Mouse (Mus musculus): Measurements from ENCODE around the gene Suclg2. TPM values are rescaled to one million over a fixed set of nuclear protein-coding genes. Genes with fewer than 3 reads are reported as not detected.
A peak's percentile ranks its signal among the peaks of the same experiment; 100 is the strongest.

The Suclg2 gene
- polyA plus RNA-seq, 1 experiment from 2014 or later: 38.1 TPM

DNA sequence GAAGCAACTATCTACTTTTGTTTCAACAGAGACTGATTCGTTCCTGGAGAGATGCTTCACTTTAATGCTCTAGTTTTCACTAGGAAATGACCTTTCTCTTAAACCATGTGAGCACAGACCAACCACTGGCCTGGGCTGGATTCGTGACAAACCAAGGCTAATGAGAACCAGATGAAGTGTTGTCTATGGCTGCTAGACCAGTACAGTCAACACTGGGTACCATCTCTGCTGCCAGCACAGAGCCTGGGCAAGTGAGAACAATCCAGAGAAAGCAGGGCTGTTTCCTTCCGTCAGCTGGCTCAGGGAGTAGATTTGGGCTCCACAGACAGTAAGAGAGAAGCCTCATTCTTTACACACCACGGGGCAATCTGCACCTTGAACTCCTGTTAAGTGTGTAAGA lies 143.1 kb downstream of the Suclg2 start:
- WGBS: 36% methylated on average over 4 of the region's 4 CpGs
- no peak overlapping the region for H3K4me2 ChIP-seq (replicated peaks; ENCODE audit: low read depth, low read length)
- H3K36me3 ChIP-seq (ENCODE audit: control insufficient read depth, insufficient read depth, low read length): no peaks in the 10 kb centered on the region
- ATAC-seq (ENCODE audit: low FRiP score) (no peak), DNase-seq (ENCODE audit: low spot score) (no peak)
- no peak overlapping the region for H3K4me3 ChIP-seq (ENCODE audit: low read depth, low read length)
- no peak overlapping the region for H3K9ac ChIP-seq (ENCODE audit: low read depth, low read length)
- no peaks in the 10 kb centered on the region for H3K27me3 ChIP-seq (ENCODE audit: control insufficient read depth, insufficient read depth, low read length)
- no peaks in the 10 kb centered on the region; the same call in 1 of the 2 replicates for H3K4me1 ChIP-seq (replicated peaks; ENCODE audit: control insufficient read depth, insufficient read depth, low read length)
- H3K27ac ChIP-seq (ENCODE audit: low read depth, low read length): no peak overlapping the region
- no peaks in the 10 kb centered on the region for H3K9me3 ChIP-seq (ENCODE audit: control insufficient read depth, low read length)

DNA sequence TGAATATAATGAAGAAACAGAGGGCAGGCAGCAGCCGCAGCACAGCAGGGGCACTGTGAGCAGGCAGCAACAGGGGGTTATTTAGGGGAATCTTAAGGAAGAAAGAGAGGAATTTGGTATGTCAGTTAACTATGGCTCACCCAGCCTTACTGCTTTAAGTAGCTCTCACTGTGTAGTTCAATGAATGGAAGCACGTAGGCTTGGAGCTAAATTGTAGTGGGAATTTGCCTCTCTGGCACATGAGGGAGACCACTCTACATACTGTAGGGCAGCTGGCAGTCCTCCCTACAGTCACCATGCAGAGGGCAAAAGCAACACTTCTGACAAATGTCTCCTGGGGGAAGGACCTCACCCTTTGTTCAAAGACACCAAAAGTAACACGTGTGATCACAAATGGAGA lies 143.7 kb downstream of the Suclg2 start:
- Histone ChIP-seq H3K36me3 (ENCODE audit: control insufficient read depth, insufficient read depth, low read length) (no peaks in the 10 kb centered on the region), H3K27me3 (ENCODE audit: control insufficient read depth, insufficient read depth, low read length) (no peaks in the 10 kb centered on the region), H3K4me1 (replicated peaks; ENCODE audit: control insufficient read depth, insufficient read depth, low read length) (no peaks in the 10 kb centered on the region; the same call in 1 of the 2 replicates), H3K4me2 (replicated peaks; ENCODE audit: low read depth, low read length) (no peak overlapping the region), H3K9me3 (ENCODE audit: control insufficient read depth, low read length) (no peaks in the 10 kb centered on the region), H3K27ac (ENCODE audit: low read depth, low read length) (no peak overlapping the region), H3K4me3 (ENCODE audit: low read depth, low read length) (no peak overlapping the region), H3K9ac (ENCODE audit: low read depth, low read length) (no peak overlapping the region)
- peak; percentile 25 for DNase-seq (ENCODE audit: low spot score)
- peak; percentile 79 for ATAC-seq (ENCODE audit: low FRiP score)
- WGBS: 15% methylated on average over 3 of the region's 3 CpGs

DNA sequence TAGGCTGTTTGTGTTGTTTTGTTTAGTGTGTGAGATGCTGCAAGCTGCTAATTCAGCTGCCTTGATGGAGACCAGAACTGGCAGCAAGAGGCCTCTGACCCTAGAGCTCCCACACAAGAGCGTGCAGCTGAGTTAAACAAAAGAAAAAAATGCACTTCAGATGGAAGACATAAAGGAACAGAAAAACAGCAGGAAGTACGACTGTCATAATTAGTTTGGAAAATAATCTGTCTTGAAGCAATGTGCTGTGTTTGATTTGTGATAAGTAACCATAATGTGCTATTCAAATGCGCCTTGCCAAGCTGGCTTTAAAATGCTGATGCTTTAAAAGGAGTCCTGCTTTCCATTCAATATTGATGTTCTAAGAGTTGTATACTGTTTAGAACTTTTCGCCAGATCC lies 144.2 kb downstream of the Suclg2 start:
- Histone ChIP-seq H3K9ac (ENCODE audit: low read depth, low read length) (no peak overlapping the region), H3K27ac (ENCODE audit: low read depth, low read length) (no peak overlapping the region), H3K4me1 (replicated peaks; ENCODE audit: control insufficient read depth, insufficient read depth, low read length) (no peaks in the 10 kb centered on the region; the same call in 1 of the 2 replicates), H3K4me2 (replicated peaks; ENCODE audit: low read depth, low read length) (no peak overlapping the region), H3K4me3 (ENCODE audit: low read depth, low read length) (no peak overlapping the region), H3K9me3 (ENCODE audit: control insufficient read depth, low read length) (no peaks in the 10 kb centered on the region), H3K27me3 (ENCODE audit: control insufficient read depth, insufficient read depth, low read length) (no peaks in the 10 kb centered on the region), H3K36me3 (ENCODE audit: control insufficient read depth, insufficient read depth, low read length) (no peaks in the 10 kb centered on the region)
- ATAC-seq (ENCODE audit: low FRiP score) (no peak), DNase-seq (ENCODE audit: low spot score) (peak; percentile 34)
- WGBS: 28% methylated on average over 4 of the region's 4 CpGs

DNA sequence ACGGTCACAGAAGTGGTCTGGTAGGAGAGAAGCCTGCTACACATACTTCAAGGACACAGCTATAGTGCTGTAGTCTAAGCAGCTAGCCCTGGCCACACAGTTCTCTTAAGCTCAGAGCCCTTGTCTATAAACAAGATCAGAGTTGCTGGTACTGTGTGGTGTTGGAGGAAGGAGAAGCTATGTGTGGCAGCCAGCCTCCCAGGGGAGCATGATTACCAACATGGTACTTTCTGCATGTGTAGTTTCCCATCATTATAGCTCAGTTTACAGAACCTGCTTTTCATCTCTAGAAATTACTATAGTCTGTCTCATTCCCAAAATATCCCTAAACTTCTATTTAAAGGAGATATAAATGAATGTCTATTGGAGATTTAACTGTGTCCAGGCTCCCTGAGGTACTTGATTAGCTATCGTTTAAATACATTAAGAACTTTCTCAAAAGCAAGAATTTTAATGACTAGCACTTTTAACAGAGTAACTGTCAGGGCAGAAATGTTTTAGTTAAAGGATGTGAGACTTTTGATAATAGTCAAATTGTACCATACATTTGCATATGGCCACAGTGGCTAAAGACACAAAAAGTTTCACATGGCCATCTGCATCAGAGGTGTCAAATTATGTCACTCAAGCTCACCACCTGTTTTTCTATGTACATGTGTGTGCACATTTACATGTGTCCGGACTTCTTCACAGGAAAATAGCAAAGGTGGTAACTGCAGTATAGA lies 145.4 kb downstream of the Suclg2 start:
- H3K27me3 ChIP-seq (ENCODE audit: control insufficient read depth, insufficient read depth, low read length): no peaks in the 10 kb centered on the region
- no peak overlapping the region for H3K27ac ChIP-seq (ENCODE audit: low read depth, low read length)
- H3K36me3 ChIP-seq (ENCODE audit: control insufficient read depth, insufficient read depth, low read length): no peaks in the 10 kb centered on the region
- H3K4me3 ChIP-seq (ENCODE audit: low read depth, low read length): no peak overlapping the region
- H3K4me2 ChIP-seq (replicated peaks; ENCODE audit: low read depth, low read length): no peak overlapping the region
- no peaks in the 10 kb centered on the region; the same call in 1 of the 2 replicates for H3K4me1 ChIP-seq (replicated peaks; ENCODE audit: control insufficient read depth, insufficient read depth, low read length)
- WGBS: 88% methylated on average over 3 of the region's 3 CpGs
- DNase-seq (ENCODE audit: low spot score) (no peak), ATAC-seq (ENCODE audit: low FRiP score) (no peak)
- no peak overlapping the region for H3K9ac ChIP-seq (ENCODE audit: low read depth, low read length)
- H3K9me3 ChIP-seq (ENCODE audit: control insufficient read depth, low read length): no peaks in the 10 kb centered on the region

DNA sequence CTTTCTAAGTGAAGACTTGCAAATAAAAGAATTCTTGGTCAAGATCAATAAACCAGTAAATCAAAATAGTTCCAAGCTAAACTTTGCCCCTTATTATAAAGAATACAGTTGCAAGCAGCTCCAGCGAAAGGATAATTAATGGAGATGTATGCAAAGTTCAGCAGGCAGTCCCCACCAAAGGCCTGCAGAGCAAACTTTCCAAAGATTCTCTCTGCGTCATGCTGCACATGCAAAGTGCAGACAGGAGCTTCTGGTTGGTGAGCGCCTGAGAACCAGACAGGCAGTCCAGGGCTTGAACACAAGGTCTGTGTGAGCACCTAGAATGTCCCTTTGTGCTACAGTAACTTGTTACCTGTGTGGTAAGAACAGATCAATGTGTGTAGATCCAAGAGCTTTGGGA lies 147.0 kb downstream of the Suclg2 start:
- Histone ChIP-seq H3K4me3 (ENCODE audit: low read depth, low read length) (no peak overlapping the region), H3K36me3 (ENCODE audit: control insufficient read depth, insufficient read depth, low read length) (no peaks in the 10 kb centered on the region), H3K27me3 (ENCODE audit: control insufficient read depth, insufficient read depth, low read length) (no peaks in the 10 kb centered on the region), H3K4me1 (replicated peaks; ENCODE audit: control insufficient read depth, insufficient read depth, low read length) (no peaks in the 10 kb centered on the region; the same call in 1 of the 2 replicates), H3K9me3 (ENCODE audit: control insufficient read depth, low read length) (no peaks in the 10 kb centered on the region), H3K27ac (ENCODE audit: low read depth, low read length) (no peak overlapping the region), H3K9ac (ENCODE audit: low read depth, low read length) (no peak overlapping the region), H3K4me2 (replicated peaks; ENCODE audit: low read depth, low read length) (no peak overlapping the region)
- 36% methylated on average over 3 of the region's 3 CpGs for WGBS
- ATAC-seq (ENCODE audit: low FRiP score) (peak; percentile 63; the same call in 1 of the 2 replicates), DNase-seq (ENCODE audit: low spot score) (no peak)

DNA sequence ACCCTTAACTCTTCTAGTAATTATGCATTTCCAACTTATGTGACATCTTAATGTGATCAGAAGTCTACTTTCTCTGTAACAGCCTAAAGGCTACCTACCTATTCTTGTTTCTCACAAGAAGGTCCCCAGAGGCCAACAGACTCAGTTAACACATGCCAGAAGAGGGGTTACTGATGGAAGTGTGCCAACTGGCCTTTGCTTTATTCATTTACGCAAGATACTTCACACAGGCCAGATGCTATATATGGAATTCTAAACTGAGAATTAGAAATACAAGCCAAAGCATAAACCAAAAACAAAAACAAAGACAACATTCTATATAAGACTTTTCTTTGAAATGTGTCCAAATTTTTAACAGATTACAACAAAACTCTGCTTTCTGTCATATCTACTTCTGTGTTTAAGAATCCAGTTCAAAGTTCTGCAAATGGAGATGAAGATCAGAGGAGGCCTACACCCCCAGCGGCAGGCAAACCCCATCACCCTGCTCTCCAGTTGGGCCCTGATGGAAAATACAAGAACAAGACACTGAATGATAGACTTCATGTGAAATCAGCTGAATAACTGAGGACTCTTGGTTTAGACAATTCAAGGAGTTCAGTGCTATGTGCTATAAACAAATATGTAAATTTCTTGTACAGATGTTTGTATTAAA lies 155.1 kb downstream of the Suclg2 start:
- WGBS: 93% methylated on average over 2 of the region's 2 CpGs
- H3K9ac ChIP-seq (ENCODE audit: low read depth, low read length): no peak overlapping the region
- no peak overlapping the region for H3K4me2 ChIP-seq (replicated peaks; ENCODE audit: low read depth, low read length)
- no peaks in the 10 kb centered on the region for H3K36me3 ChIP-seq (ENCODE audit: control insufficient read depth, insufficient read depth, low read length)
- ATAC-seq (ENCODE audit: low FRiP score): no peak
- no peaks in the 10 kb centered on the region for H3K27me3 ChIP-seq (ENCODE audit: control insufficient read depth, insufficient read depth, low read length)
- DNase-seq (ENCODE audit: low spot score): no peak
- H3K27ac ChIP-seq (ENCODE audit: low read depth, low read length): no peak overlapping the region
- no peak overlapping the region for H3K4me3 ChIP-seq (ENCODE audit: low read depth, low read length)
- no peaks in the 10 kb centered on the region for H3K4me1 ChIP-seq (replicated peaks; ENCODE audit: control insufficient read depth, insufficient read depth, low read length)
- H3K9me3 ChIP-seq (ENCODE audit: control insufficient read depth, low read length): no peaks in the 10 kb centered on the region

DNA sequence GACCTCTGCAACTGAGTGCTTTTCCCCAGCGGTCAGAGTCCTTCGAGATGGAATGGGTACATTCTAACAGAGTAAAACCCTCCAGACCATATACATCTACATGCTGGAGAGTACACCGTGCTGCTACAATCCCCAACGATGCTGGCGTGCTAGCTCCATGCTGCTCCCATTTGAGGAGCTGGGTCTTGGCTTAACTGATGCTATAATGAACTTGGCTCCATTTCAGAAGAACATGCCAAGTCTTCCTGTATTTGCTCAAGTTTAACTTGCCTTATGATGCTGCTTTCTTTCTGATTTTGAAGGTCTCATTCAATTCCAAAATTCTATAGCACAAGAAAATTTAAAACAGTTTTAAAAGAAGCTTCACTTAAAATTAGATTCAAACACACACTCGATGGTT lies 162.3 kb downstream of the Suclg2 start:
- H3K36me3 ChIP-seq (ENCODE audit: control insufficient read depth, insufficient read depth, low read length): no peaks in the 10 kb centered on the region
- H3K9ac ChIP-seq (ENCODE audit: low read depth, low read length): no peak overlapping the region
- DNase-seq (ENCODE audit: low spot score) (no peak), ATAC-seq (ENCODE audit: low FRiP score) (no peak)
- H3K4me3 ChIP-seq (ENCODE audit: low read depth, low read length): no peak overlapping the region
- no peaks in the 10 kb centered on the region for H3K9me3 ChIP-seq (ENCODE audit: control insufficient read depth, low read length)
- no peak overlapping the region for H3K4me2 ChIP-seq (replicated peaks; ENCODE audit: low read depth, low read length)
- no peaks in the 10 kb centered on the region for H3K27me3 ChIP-seq (ENCODE audit: control insufficient read depth, insufficient read depth, low read length)
- WGBS: 96% methylated on average over 6 of the region's 6 CpGs
- no peak overlapping the region for H3K27ac ChIP-seq (ENCODE audit: low read depth, low read length)
- 0 out of 2 replicates have a peak, but pooled peaks cover 2% of the 10 kb centered on the region for H3K4me1 ChIP-seq (replicated peaks; ENCODE audit: control insufficient read depth, insufficient read depth, low read length)

DNA sequence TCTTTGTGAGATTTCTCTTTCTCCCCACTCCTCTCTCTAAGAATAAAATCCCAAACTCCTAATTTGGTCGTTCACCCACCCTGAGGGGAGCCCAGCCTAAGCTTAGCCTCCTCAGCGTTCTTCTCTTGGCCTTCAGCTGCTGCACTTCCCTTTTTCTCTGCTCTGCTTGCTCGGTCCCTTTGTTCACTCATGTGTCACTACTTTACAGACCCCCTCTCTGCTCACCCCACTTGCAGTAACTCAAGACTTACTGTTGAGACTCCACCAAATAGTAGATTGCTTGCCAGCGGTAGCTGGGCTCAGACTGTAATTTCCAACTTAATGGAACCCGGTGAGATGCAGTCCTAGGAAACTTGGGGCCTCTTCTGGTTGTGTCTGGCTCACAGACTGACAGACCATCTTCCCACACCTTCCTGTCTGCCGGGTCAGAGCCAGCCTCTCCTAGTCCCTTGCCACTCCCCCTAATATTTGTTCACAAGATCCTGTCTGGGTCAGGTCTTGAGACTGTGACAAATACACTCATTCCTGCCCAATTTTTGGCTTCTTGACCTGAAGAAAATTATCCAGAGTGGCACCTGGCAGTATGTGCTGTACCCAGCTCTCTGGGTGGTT lies 166.2 kb downstream of the Suclg2 start:
- 72% methylated on average over 6 of the region's 6 CpGs for WGBS
- no peak overlapping the region for H3K27ac ChIP-seq (ENCODE audit: low read depth, low read length)
- no peaks in the 10 kb centered on the region for H3K9me3 ChIP-seq (ENCODE audit: control insufficient read depth, low read length)
- no peaks in the 10 kb centered on the region for H3K27me3 ChIP-seq (ENCODE audit: control insufficient read depth, insufficient read depth, low read length)
- H3K9ac ChIP-seq (ENCODE audit: low read depth, low read length): no peak overlapping the region
- DNase-seq (ENCODE audit: low spot score) (no peak), ATAC-seq (ENCODE audit: low FRiP score) (no peak)
- H3K36me3 ChIP-seq (ENCODE audit: control insufficient read depth, insufficient read depth, low read length): no peaks in the 10 kb centered on the region
- H3K4me2 ChIP-seq (replicated peaks; ENCODE audit: low read depth, low read length): no peak overlapping the region
- H3K4me3 ChIP-seq (ENCODE audit: low read depth, low read length): no peak overlapping the region
- H3K4me1 ChIP-seq (replicated peaks; ENCODE audit: control insufficient read depth, insufficient read depth, low read length): 0 out of 2 replicates have a peak, but pooled peaks cover 2% of the 10 kb centered on the region

Data from hindbrain, embryonic 11.5 days (tissue).